In genomic region chr2:166555508-166555907, GRCm38 (mm10) we compare ENCODE assay signal across 9 mouse cellular contexts.
DNase-seq lines count a peak whose midpoint lies in the region; ATAC-seq and TF ChIP-seq lines count a peak whose summit lies in the region.
"Had no signal": no experiment of that assay in that cellular context is flagged by ENCODE, and none has a peak within 500 bp of the region (broad histone marks: within the 10 kb centered on the region; RNA-seq: fewer than 3 reads in every experiment).

No protein-coding gene starts in this region.

- H3K4me1 ChIP-seq in ES-E14 (ENCODE audit: control insufficient read depth in 2 of 2, insufficient read depth in 2 of 2, low read length in 2 of 2, poor library complexity in 1 of 2), result peaks cover 11 to 23% of the 10 kb centered on the region in 2 experiments; a peak in 3 of 4 replicates
- H3K4me1 ChIP-seq in hindbrain, postnatal 0 days (ENCODE audit: insufficient read depth, low read length), result no peaks in the 10 kb centered on the region

- WGBS in hindbrain, postnatal 0 days, result 56% methylated on average over 2 of the region's 2 CpGs

- intact Hi-C loops in left cerebral cortex, postnatal 14 days (cut with DNase I), result no loop called here
- intact Hi-C loops in left cerebral cortex, postnatal 36 days (cut with DNase I), result no loop called here

- in situ Hi-C loops in ES-E14 (cut with MboI; ENCODE audit: low sequenced_read_pairs in 2 of 2, unreplicated experiment in 2 of 2), result loop anchor here (5.0 to 10.0 kb wide), 2 partner anchors 461 to 468 kb away; no protein-coding TSS in a partner anchor

- H3K27ac ChIP-seq in ES-E14 (ENCODE audit: insufficient read depth, low read depth, low read length, poor library complexity, severe bottlenecking), result no peak overlapping the region
- no peak overlapping the region for H3K27ac ChIP-seq in hindbrain, postnatal 0 days
- H3K27ac ChIP-seq: limb, embryonic 15.5 days had no signal

- H3K9ac ChIP-seq in ES-E14 (ENCODE audit: insufficient read depth, low read depth, low read length, poor library complexity, severe bottlenecking), result no peak overlapping the region
- H3K9ac ChIP-seq in hindbrain, postnatal 0 days (replicated peaks; ENCODE audit: low read length), result no peak overlapping the region
- H3K9ac ChIP-seq: limb, embryonic 15.5 days had no signal

- no peak overlapping the region for H3K4me3 ChIP-seq in ES-E14 (ENCODE audit: insufficient read depth in 1 of 2, low read depth in 1 of 2, low read length in 2 of 2, poor library complexity in 1 of 2, severe bottlenecking in 1 of 2)
- H3K4me3 ChIP-seq in hindbrain, postnatal 0 days (ENCODE audit: low read length), result no peak overlapping the region
- H3K4me3 ChIP-seq: limb, embryonic 15.5 days had no signal

- no peaks in the 10 kb centered on the region for H3K36me3 ChIP-seq in ES-E14 (ENCODE audit: control insufficient read depth, insufficient read depth, low read length, poor library complexity, severe bottlenecking)
- H3K36me3 ChIP-seq in hindbrain, postnatal 0 days (ENCODE audit: insufficient read depth, low read length), result no peaks in the 10 kb centered on the region
- H3K36me3 ChIP-seq: limb, embryonic 15.5 days had no signal

- no peak for ATAC-seq in hindbrain, postnatal 0 days
- no peak for ATAC-seq in granulocyte monocyte progenitor cell, adult 5-6 weeks (replicated peaks; ENCODE audit: poor library complexity, severe bottlenecking)

- no peak overlapping the region for H3K4me2 ChIP-seq in hindbrain, postnatal 0 days (ENCODE audit: low read depth, low read length)
- H3K4me2 ChIP-seq: limb, embryonic 15.5 days had no signal

- H3K27me3 ChIP-seq in hindbrain, postnatal 0 days (ENCODE audit: insufficient read depth, low read length), result no peaks in the 10 kb centered on the region; the same call in 1 of the 2 replicates
- H3K27me3 ChIP-seq: limb, embryonic 15.5 days had no signal

- peak; percentile 76 for TF ChIP-seq CTCF in hindbrain, postnatal 0 days (IDR thresholded peaks at IDR 0.05; ENCODE audit: low read depth)

- peak; percentile 68 to 76 for DNase-seq in cerebellum, postnatal 14 days
- DNase-seq in cerebellum, adult 9-10 months, result no peak
- peak; percentile 56 to 68 for DNase-seq in left cerebral cortex, postnatal 14 days (ENCODE audit: low spot score in 2 of 2)
- DNase-seq in left cerebral cortex, postnatal 36 days (ENCODE audit: low spot score in 2 of 2), result no peak
- DNase-seq in ES-E14 (ENCODE audit: low read depth, low spot score), result no peak
- DNase-seq in hindbrain, postnatal 0 days (ENCODE audit: low spot score), result peak; percentile 68
- peak; percentile 48 to 79 for DNase-seq in spleen, postnatal 4 days (ENCODE audit: low spot score in 2 of 2)

- no peaks in the 10 kb centered on the region for H3K9me3 ChIP-seq in ES-E14 (ENCODE audit: control insufficient read depth, insufficient read depth, low read depth, low read length)
- H3K9me3 ChIP-seq in hindbrain, postnatal 0 days (ENCODE audit: low read length), result no peaks in the 10 kb centered on the region
- H3K9me3 ChIP-seq: limb, embryonic 15.5 days had no signal

TF ChIP-seq in ES-E14, 5 proteins besides CTCF, POLR2A, EP300 and RAD21:
- no peak for TF ChIP-seq CHD2 (IDR thresholded peaks at IDR 0.05; ENCODE audit: low read depth, low read length)
- peak; percentile 18; the same call in 1 of the 2 replicates for TF ChIP-seq ZC3H11A (IDR thresholded peaks at IDR 0.05; ENCODE audit: borderline replicate concordance, low read depth, low read length)
- TF ChIP-seq ZNF384 (IDR thresholded peaks at IDR 0.05; ENCODE audit: low read depth, low read length), result no peak
- TF ChIP-seq MAFK (IDR thresholded peaks at IDR 0.05; ENCODE audit: insufficient read depth, low read depth, low read length), result no peak

Comparison
In these comparisons a context has a peak if more than half of its experiments do, and no peak if none do; other contexts are left out.
1. DNase-seq: peak in cerebellum, postnatal 14 days (2 of 2), left cerebral cortex, postnatal 14 days (2 of 2), hindbrain, postnatal 0 days (single experiment) and spleen, postnatal 4 days (2 of 2); none in cerebellum, adult 9-10 months (single experiment), left cerebral cortex, postnatal 36 days (0 of 2) and ES-E14 (single experiment).